Mouse (Mus musculus) gastrocnemius, postnatal 4 days (tissue): ENCODE data around the gene Mgam. TPM values are rescaled to one million over a fixed set of nuclear protein-coding genes. Genes with fewer than 3 reads are reported as not detected.
"Not testable (repeated sequence)": the region's sequence is repeated elsewhere in the genome, so short reads cannot be mapped to it uniquely, and the experiment has no call there.

Experiments
- DNase-seq, 2 experiments: peaks; one replicate each; pipeline ENCODE4 v3.0.0; 2021 to 2022; ENCODE audit warnings: low spot score in 2 of 2, mixed read lengths in 2 of 2
- long read RNA-seq, 2 experiments: library from polyadenylated mRNA; stranded (forward); transcript quantifications; one replicate each; pipeline ENCODE4 v2.0.0; 2021
- total RNA-seq, 2 experiments: library from RNA; stranded (reverse); gene quantifications; 2 replicates each; pipeline ENCODE4 v1.2.3; 2021

Mgam gene
- under 1 TPM; 0.27 to 0.60 TPM for total RNA-seq
- long read RNA-seq, experiment 1, result 0 reads
- long read RNA-seq, experiment 2, result 0 reads

- DNase-seq, result no peak
Observed at GRCm38 (mm10) chr6:40628406-40629000, at the start of gene Mgam. Gene Mgam (plus strand): TSS chr6:40628831.

- no peak for DNase-seq
Observed at GRCm38 (mm10) chr6:40584336-40584735, 44.3 kb upstream of the Mgam start.

- DNase-seq, result no peak
Observed at GRCm38 (mm10) chr6:40585645-40586044, 43.0 kb upstream of the Mgam start, which contains the start of gene Clec5a. Gene Clec5a (minus strand): TSS chr6:40585821.

- no peak for DNase-seq
Observed at GRCm38 (mm10) chr6:40588346-40588745, 40.3 kb upstream of the Mgam start.

- no peak for DNase-seq
Observed at GRCm38 (mm10) chr6:40594804-40595550, 33.7 kb upstream of the Mgam start.

GRCm38 (mm10) chr6:40598546-40598945 is 30.1 kb upstream of the Mgam start:
- not testable (repeated sequence) for DNase-seq

GRCm38 (mm10) chr6:40607431-40607830 is 21.2 kb upstream of the Mgam start:
- DNase-seq, result no peak

- no peak for DNase-seq
Observed at GRCm38 (mm10) chr6:40610244-40610643, 18.4 kb upstream of the Mgam start.

GRCm38 (mm10) chr6:40613260-40613852 is 15.3 kb upstream of the Mgam start, which contains the start of gene Tas2r138:
Gene Tas2r138 (minus strand): TSS chr6:40613310.
- no peak for DNase-seq

- DNase-seq, result peak; percentile 26 to 59
Observed at GRCm38 (mm10) chr6:40617965-40618364, 10.7 kb upstream of the Mgam start.

GRCm38 (mm10) chr6:40626111-40626510 is 2.5 kb upstream of the Mgam start:
- no peak for DNase-seq

- no peak for DNase-seq
Observed at GRCm38 (mm10) chr6:40634640-40635071, 6.0 kb downstream of the Mgam start.

GRCm38 (mm10) chr6:40635559-40635958 is 6.9 kb downstream of the Mgam start:
- no peak for DNase-seq

GRCm38 (mm10) chr6:40637755-40638154 is 9.1 kb downstream of the Mgam start:
- no peak for DNase-seq

GRCm38 (mm10) chr6:40640710-40641538 is 12.3 kb downstream of the Mgam start:
- no peak for DNase-seq

- no peak for DNase-seq
Observed at GRCm38 (mm10) chr6:40645701-40646100, 17.1 kb downstream of the Mgam start.

- DNase-seq, result no peak
Observed at GRCm38 (mm10) chr6:40650953-40651352, 22.3 kb downstream of the Mgam start.

GRCm38 (mm10) chr6:40660930-40661329 is 32.3 kb downstream of the Mgam start:
- DNase-seq, result no peak

GRCm38 (mm10) chr6:40689180-40689579 is 60.5 kb downstream of the Mgam start:
- DNase-seq, result no peak

- DNase-seq, result not testable (repeated sequence)
Observed at GRCm38 (mm10) chr6:40692007-40692406, 63.4 kb downstream of the Mgam start.

- not testable (repeated sequence) for DNase-seq
Observed at GRCm38 (mm10) chr6:40713494-40713893, 84.9 kb downstream of the Mgam start.
